Mouse (Mus musculus) spleen, adult 2 months (tissue): Measurements from ENCODE around the gene Ptgs2.

Source experiments
- CTCF ChIP-seq: fragments of 200-500 bp; IDR thresholded peaks from 2 replicates; pipeline ENCODE4 v1.5.1; 2011; ENCODE audit warnings: mild to moderate bottlenecking, inconsistent platforms; ENCODE audit not compliant: insufficient read depth, insufficient read length, insufficient replicate concordance; ENCODE audit errors: extremely low read depth
- POLR2A ChIP-seq: fragments of 200-500 bp; IDR thresholded peaks from 2 replicates; pipeline ENCODE4 v1.6.1; 2011; ENCODE audit warnings: low read depth, low read length, inconsistent platforms

DNA sequence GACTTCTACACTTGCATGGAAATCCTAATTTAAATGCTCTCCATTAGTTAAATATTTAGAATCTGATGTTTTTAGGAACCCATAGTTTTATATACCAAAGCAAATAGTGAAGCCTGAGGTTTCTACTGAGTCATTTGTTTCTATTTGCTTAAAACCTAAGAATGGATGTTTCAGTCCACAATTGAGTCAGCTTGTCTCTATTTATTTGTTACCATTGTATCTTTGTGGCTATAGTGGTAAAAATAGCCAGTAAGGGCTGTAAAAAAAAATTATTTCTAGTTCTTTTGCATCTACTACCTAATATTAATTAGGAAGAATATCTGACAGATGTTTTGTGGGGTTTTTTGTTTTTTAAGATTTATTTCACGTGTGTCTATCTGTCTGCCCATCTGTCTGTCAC is 49.6 kb upstream of the Ptgs2 start:
- TF ChIP-seq POLR2A (no peak), CTCF (no peak)
